Mouse (Mus musculus): ENCODE data around the gene Smc3. TPM values are rescaled to one million over a fixed set of nuclear protein-coding genes. Genes with fewer than 3 reads are reported as not detected.
"Not testable (repeated sequence)": the region's sequence is repeated elsewhere in the genome, so short reads cannot be mapped to it uniquely, and the experiment has no call there.

Gene Smc3
- total and polyA plus RNA-seq, 2 experiments from 2014 or later, result 8.3 to 24.1 TPM

DNA sequence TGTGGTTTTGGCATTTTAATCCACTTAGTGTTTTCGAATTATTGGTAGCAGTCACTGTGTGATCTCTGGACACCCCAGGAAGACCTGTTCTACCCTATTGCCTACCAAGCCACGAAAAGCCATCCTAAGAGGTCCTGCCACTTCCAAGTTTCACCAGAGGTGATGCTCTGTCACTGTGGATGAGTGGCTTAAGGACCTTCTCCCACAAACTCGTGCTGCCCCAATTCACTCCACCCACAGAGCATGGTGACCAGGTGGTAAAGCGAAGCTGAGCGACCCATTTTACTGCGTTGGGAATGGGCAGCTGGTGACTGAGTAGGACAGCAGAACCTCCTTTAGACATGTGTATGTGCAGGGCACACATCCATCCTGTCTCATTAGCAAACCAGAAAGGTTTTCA is 49.2 kb downstream of the Smc3 start:
- ATAC-seq (ENCODE audit: insufficient read depth, low read depth), result peak; percentile 44
- Histone ChIP-seq H3K36me3 (replicated peaks; ENCODE audit: control insufficient read depth, insufficient read depth, low read length) (peaks cover 26% of the 10 kb centered on the region), H3K4me1 (ENCODE audit: control insufficient read depth, insufficient read depth) (peaks cover 14% of the 10 kb centered on the region; the same call in 1 of the 2 replicates), H3K9ac (replicated peaks; ENCODE audit: low read depth, low read length) (no peak overlapping the region), H3K4me3 (ENCODE audit: low read depth, low read length) (no peak overlapping the region), H3K27ac (ENCODE audit: low read depth) (0 out of 2 replicates have a peak overlapping the region, but pooled peaks have one; percentile 37), H3K9me3 (replicated peaks; ENCODE audit: control insufficient read depth, low read length) (no peaks in the 10 kb centered on the region), H3K27me3 (ENCODE audit: control insufficient read depth, insufficient read depth, low read length) (no peaks in the 10 kb centered on the region), H3K4me2 (ENCODE audit: low read depth, low read length) (no peak overlapping the region)
- WGBS, result 62% methylated on average over 6 of the region's 6 CpGs
- TF ChIP-seq EP300 (IDR thresholded peaks at IDR 0.05; ENCODE audit: low read depth) (no peak), CTCF (IDR thresholded peaks at IDR 0.05; ENCODE audit: low read depth) (peak; percentile 68)
- DNase-seq (ENCODE audit: low spot score), result no peak

DNA sequence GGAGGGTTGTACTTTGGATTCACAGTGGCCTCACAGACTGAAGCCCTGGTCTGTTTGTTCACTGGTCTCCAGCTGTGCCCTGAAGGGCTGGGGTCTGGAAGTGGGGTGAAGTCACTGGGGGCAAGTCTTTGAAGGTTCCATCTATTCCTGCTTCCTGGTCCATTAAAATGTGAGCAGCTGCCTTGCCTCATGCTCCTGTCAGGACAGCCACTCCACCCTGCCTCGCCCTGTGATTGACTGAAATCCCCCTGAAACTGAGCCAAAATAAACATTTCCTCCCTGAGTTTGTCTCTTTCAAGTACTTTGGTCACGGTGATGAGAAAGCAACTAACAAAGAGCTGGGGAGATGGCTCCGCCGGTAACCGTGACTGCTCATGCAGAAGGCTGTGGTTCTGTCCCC is 49.6 kb downstream of the Smc3 start:
- no peak overlapping the region for H3K4me2 ChIP-seq (ENCODE audit: low read depth, low read length)
- ATAC-seq (ENCODE audit: insufficient read depth, low read depth), result no peak
- no peaks in the 10 kb centered on the region for H3K9me3 ChIP-seq (replicated peaks; ENCODE audit: control insufficient read depth, low read length)

GRCm38 (mm10) chr19:53650921-53651320 is 50.7 kb downstream of the Smc3 start:
- no peak for ATAC-seq (ENCODE audit: insufficient read depth, low read depth)
- Histone ChIP-seq H3K9ac (replicated peaks; ENCODE audit: low read depth, low read length) (no peak overlapping the region), H3K9me3 (replicated peaks; ENCODE audit: control insufficient read depth, low read length) (no peaks in the 10 kb centered on the region), H3K4me2 (ENCODE audit: low read depth, low read length) (no peak overlapping the region), H3K36me3 (replicated peaks; ENCODE audit: control insufficient read depth, insufficient read depth, low read length) (peaks cover 14% of the 10 kb centered on the region), H3K4me3 (ENCODE audit: low read depth, low read length) (no peak overlapping the region), H3K27ac (ENCODE audit: low read depth) (no peak overlapping the region), H3K27me3 (ENCODE audit: control insufficient read depth, insufficient read depth, low read length) (no peaks in the 10 kb centered on the region), H3K4me1 (ENCODE audit: control insufficient read depth, insufficient read depth) (peaks cover 23% of the 10 kb centered on the region; the same call in 1 of the 2 replicates)
- TF ChIP-seq CTCF (IDR thresholded peaks at IDR 0.05; ENCODE audit: low read depth) (no peak), EP300 (IDR thresholded peaks at IDR 0.05; ENCODE audit: low read depth) (no peak)
- DNase-seq (ENCODE audit: low spot score), result no peak
- WGBS, result 73% methylated on average over 7 of the region's 7 CpGs

More for the DNA sequence above, 49.6 kb downstream of the Smc3 start:
- WGBS, result 52% methylated on average over 5 of the region's 5 CpGs
- Histone ChIP-seq H3K36me3 (replicated peaks; ENCODE audit: control insufficient read depth, insufficient read depth, low read length) (peaks cover 24% of the 10 kb centered on the region), H3K9ac (replicated peaks; ENCODE audit: low read depth, low read length) (no peak overlapping the region), H3K4me1 (ENCODE audit: control insufficient read depth, insufficient read depth) (peaks cover 18% of the 10 kb centered on the region; the same call in 1 of the 2 replicates), H3K4me3 (ENCODE audit: low read depth, low read length) (no peak overlapping the region), H3K27me3 (ENCODE audit: control insufficient read depth, insufficient read depth, low read length) (no peaks in the 10 kb centered on the region), H3K27ac (ENCODE audit: low read depth) (no peak overlapping the region)
- TF ChIP-seq EP300 (IDR thresholded peaks at IDR 0.05; ENCODE audit: low read depth) (no peak), CTCF (IDR thresholded peaks at IDR 0.05; ENCODE audit: low read depth) (no peak)
- no peak for DNase-seq (ENCODE audit: low spot score)

GRCm38 (mm10) chr19:53652267-53652666 is 52.1 kb downstream of the Smc3 start:
- DNase-seq (ENCODE audit: low spot score) (no peak), ATAC-seq (ENCODE audit: insufficient read depth, low read depth) (no peak)
- Histone ChIP-seq H3K27me3 (ENCODE audit: control insufficient read depth, insufficient read depth, low read length) (no peaks in the 10 kb centered on the region), H3K36me3 (replicated peaks; ENCODE audit: control insufficient read depth, insufficient read depth, low read length) (0 out of 2 replicates have a peak, but pooled peaks cover 2% of the 10 kb centered on the region), H3K9me3 (replicated peaks; ENCODE audit: control insufficient read depth, low read length) (no peaks in the 10 kb centered on the region), H3K4me2 (ENCODE audit: low read depth, low read length) (no peak overlapping the region), H3K27ac (ENCODE audit: low read depth) (no peak overlapping the region), H3K4me1 (ENCODE audit: control insufficient read depth, insufficient read depth) (peaks cover 23% of the 10 kb centered on the region; the same call in 1 of the 2 replicates), H3K4me3 (ENCODE audit: low read depth, low read length) (no peak overlapping the region), H3K9ac (replicated peaks; ENCODE audit: low read depth, low read length) (no peak overlapping the region)
- TF ChIP-seq EP300 (IDR thresholded peaks at IDR 0.05; ENCODE audit: low read depth), result no peak
- no peak for TF ChIP-seq CTCF (IDR thresholded peaks at IDR 0.05; ENCODE audit: low read depth)
- 79% methylated on average over 9 of the region's 9 CpGs for WGBS

DNA sequence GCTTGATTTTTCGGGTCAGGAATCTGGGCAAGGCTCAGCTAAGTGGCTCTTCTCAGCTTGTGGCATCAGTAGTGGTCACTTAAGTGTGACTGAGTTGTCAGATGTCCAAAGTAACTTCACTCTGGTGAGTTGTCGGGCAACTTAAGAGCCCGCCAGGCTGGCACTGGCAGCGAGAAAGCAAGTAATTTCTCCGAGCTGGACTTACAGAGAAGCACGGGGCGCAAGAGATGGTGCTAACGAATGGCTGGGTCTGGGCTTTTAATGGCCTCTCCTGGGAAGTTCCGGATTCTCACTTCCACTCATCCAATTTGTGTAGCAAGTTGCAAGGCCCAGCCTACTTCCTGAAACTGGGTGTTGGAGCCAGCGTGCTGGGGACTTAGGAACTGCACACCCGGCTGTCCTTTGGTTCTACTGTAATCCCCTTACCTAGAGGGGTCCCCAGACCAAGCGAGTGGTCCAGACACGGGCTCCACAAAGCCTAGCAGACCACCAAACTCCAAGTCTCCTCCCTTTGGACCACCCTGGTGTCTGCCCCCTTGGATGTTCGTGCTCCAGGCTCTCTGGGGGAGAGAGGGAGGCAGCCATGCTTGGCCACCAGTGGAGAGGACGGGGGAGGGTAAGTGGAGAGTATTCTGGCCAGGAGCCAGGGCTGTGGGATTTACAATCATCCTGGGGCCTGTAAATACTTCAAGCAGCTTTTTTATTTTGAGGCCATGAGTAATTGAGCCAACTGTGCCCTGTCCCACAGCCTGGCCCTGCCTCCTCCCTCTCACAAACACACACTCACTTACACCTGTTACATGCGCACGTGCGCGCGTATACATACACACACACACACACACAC is 53.6 kb downstream of the Smc3 start:
- ATAC-seq (ENCODE audit: insufficient read depth, low read depth) (peak; percentile 85), DNase-seq (ENCODE audit: low spot score) (peak; percentile 85)
- 33% methylated on average over 20 of the region's 20 CpGs for WGBS
- Histone ChIP-seq H3K9me3 (replicated peaks; ENCODE audit: control insufficient read depth, low read length) (no peaks in the 10 kb centered on the region), H3K36me3 (replicated peaks; ENCODE audit: control insufficient read depth, insufficient read depth, low read length) (no peaks in the 10 kb centered on the region), H3K4me2 (ENCODE audit: low read depth, low read length) (peak overlapping the region; percentile 47), H3K27ac (ENCODE audit: low read depth) (peak overlapping the region; percentile 91), H3K4me3 (ENCODE audit: low read depth, low read length) (no peak overlapping the region), H3K4me1 (ENCODE audit: control insufficient read depth, insufficient read depth) (peaks cover 30% of the 10 kb centered on the region; the same call in 1 of the 2 replicates), H3K9ac (replicated peaks; ENCODE audit: low read depth, low read length) (peak overlapping the region; percentile 42), H3K27me3 (ENCODE audit: control insufficient read depth, insufficient read depth, low read length) (no peaks in the 10 kb centered on the region)
- no peak; the same call in 1 of the 2 replicates for TF ChIP-seq CTCF (IDR thresholded peaks at IDR 0.05; ENCODE audit: low read depth)
- TF ChIP-seq EP300 (IDR thresholded peaks at IDR 0.05; ENCODE audit: low read depth), result no peak

- DNase-seq (ENCODE audit: low spot score); ATAC-seq (ENCODE audit: insufficient read depth, low read depth); H3K4me3 ChIP-seq (ENCODE audit: low read depth, low read length); H3K9ac ChIP-seq (replicated peaks; ENCODE audit: low read depth, low read length); H3K9me3 ChIP-seq (replicated peaks; ENCODE audit: control insufficient read depth, low read length); H3K27me3 ChIP-seq (ENCODE audit: control insufficient read depth, insufficient read depth, low read length); H3K36me3 ChIP-seq (replicated peaks; ENCODE audit: control insufficient read depth, insufficient read depth, low read length); H3K27ac ChIP-seq (ENCODE audit: low read depth); H3K4me2 ChIP-seq (ENCODE audit: low read depth, low read length): not testable (repeated sequence)
- peaks cover 43% of the 10 kb centered on the region; the same call in 1 of the 2 replicates for H3K4me1 ChIP-seq (ENCODE audit: control insufficient read depth, insufficient read depth)
- WGBS, result 87% methylated on average over 11 of the region's 11 CpGs
Measured at GRCm38 (mm10) chr19:53656443-53656842, 56.2 kb downstream of the Smc3 start.
